Mouse (Mus musculus) bone marrow macrophage, adult 2 months (primary cell): ENCODE measurements around the gene Emilin3. TPM values are rescaled to one million over a fixed set of nuclear protein-coding genes. Genes with fewer than 3 reads are reported as not detected.

Experiments used
- H3K27ac ChIP-seq: 2 replicates; pipeline ENCODE4 v1.5.1; 2012; ENCODE audit warnings: low read depth, low read length; ENCODE audit not compliant: insufficient read depth
- H3K4me1 ChIP-seq: 2 replicates; pipeline ENCODE4 v1.6.1; 2012; ENCODE audit warnings: low read length; ENCODE audit not compliant: control insufficient read depth, insufficient read depth
- H3K4me3 ChIP-seq: 2 replicates; pipeline ENCODE4 v1.5.1; 2012; ENCODE audit warnings: mild to moderate bottlenecking, low read length, moderate library complexity; ENCODE audit not compliant: insufficient read depth
- CTCF ChIP-seq: IDR thresholded peaks from 2 replicates; pipeline ENCODE4 v1.5.1; 2012; ENCODE audit warnings: low read depth, mild to moderate bottlenecking, low read length, moderate library complexity
- POLR2A ChIP-seq: IDR thresholded peaks from 2 replicates; pipeline ENCODE4 v1.6.1; 2012; ENCODE audit warnings: mild to moderate bottlenecking, low read depth, low read length, borderline replicate concordance
- polyA plus RNA-seq: library from polyadenylated mRNA; stranded (reverse); fragments of >200 nt; gene quantifications from 2 replicates; pipeline ENCODE4 v1.2.4, GENCODE M21; 2012; ENCODE audit not compliant: missing spikeins, insufficient read depth, insufficient read length

Gene Emilin3
- polyA plus RNA-seq, 1 experiment: not detected

- TF ChIP-seq POLR2A: no peak
- no peak for TF ChIP-seq CTCF
- Histone ChIP-seq H3K4me3 (no peak overlapping the region), H3K27ac (no peak overlapping the region), H3K4me1 (no peaks in the 10 kb centered on the region)
Measured at GRCm38 (mm10) chr2:160881462-160882101, 30.5 kb downstream of the Emilin3 start.

GRCm38 (mm10) chr2:160880453-160881195 lies 31.5 kb downstream of the Emilin3 start, which contains the start of gene Lpin3:
Gene Lpin3, plus strand, starts transcription at chr2:160880670.
- Histone ChIP-seq H3K4me3 (no peak within 1 kb of the TSS), H3K4me1 (no peaks in the 10 kb centered on the region), H3K27ac (no peak within 1 kb of the TSS)
- no peak for TF ChIP-seq POLR2A
- TF ChIP-seq CTCF: no peak

- Histone ChIP-seq H3K27ac (no peak overlapping the region), H3K4me3 (no peak overlapping the region)
- TF ChIP-seq CTCF: no peak
- no peak for TF ChIP-seq POLR2A
Measured at GRCm38 (mm10) chr2:160876115-160876514, 36.0 kb downstream of the Emilin3 start.

GRCm38 (mm10) chr2:160874231-160874877 lies 37.8 kb downstream of the Emilin3 start:
- H3K4me1 ChIP-seq: peaks cover 6% of the 10 kb centered on the region
- TF ChIP-seq CTCF (no peak), POLR2A (no peak)
- no peak overlapping the region for H3K27ac ChIP-seq
- no peak overlapping the region for H3K4me3 ChIP-seq

More at GRCm38 (mm10) chr2:160876115-160876514, 36.0 kb downstream of the Emilin3 start:
- peaks cover 6% of the 10 kb centered on the region for H3K4me1 ChIP-seq

GRCm38 (mm10) chr2:160872890-160873382 lies 39.2 kb downstream of the Emilin3 start, which contains the start of gene Zhx3:
Gene Zhx3, minus strand, starts transcription at chr2:160872998.
- Histone ChIP-seq H3K27ac (peak within 1 kb of the TSS; percentile 66), H3K4me3 (peak within 1 kb of the TSS; percentile 94), H3K4me1 (peaks cover 6% of the 10 kb centered on the region)
- TF ChIP-seq POLR2A (peak; percentile 82; the same call in 1 of the 2 replicates), CTCF (no peak)

GRCm38 (mm10) chr2:160872395-160872794 lies 39.7 kb downstream of the Emilin3 start:
- TF ChIP-seq POLR2A: no peak
- TF ChIP-seq CTCF: no peak
- peaks cover 6% of the 10 kb centered on the region for H3K4me1 ChIP-seq
- peak overlapping the region; percentile 94 for H3K4me3 ChIP-seq
- peak overlapping the region; percentile 66 for H3K27ac ChIP-seq

- no peak for TF ChIP-seq CTCF
- no peak for TF ChIP-seq POLR2A
- peaks cover 6% of the 10 kb centered on the region for H3K4me1 ChIP-seq
- no peak overlapping the region for H3K27ac ChIP-seq
- H3K4me3 ChIP-seq: no peak overlapping the region
Measured at GRCm38 (mm10) chr2:160871310-160871709, 40.8 kb downstream of the Emilin3 start.

GRCm38 (mm10) chr2:160869446-160869845 lies 42.7 kb downstream of the Emilin3 start:
- Histone ChIP-seq H3K4me3 (no peak overlapping the region), H3K4me1 (peaks cover 6% of the 10 kb centered on the region), H3K27ac (no peak overlapping the region)
- TF ChIP-seq CTCF (no peak), POLR2A (no peak)

- no peak for TF ChIP-seq CTCF
- no peak for TF ChIP-seq POLR2A
- H3K4me3 ChIP-seq: no peak overlapping the region
- no peak overlapping the region for H3K27ac ChIP-seq
- peaks cover 10% of the 10 kb centered on the region for H3K4me1 ChIP-seq
Measured at GRCm38 (mm10) chr2:160865266-160865665, 46.9 kb downstream of the Emilin3 start.

GRCm38 (mm10) chr2:160864112-160864511 lies 48.0 kb downstream of the Emilin3 start:
- no peak overlapping the region for H3K4me3 ChIP-seq
- TF ChIP-seq CTCF (no peak), POLR2A (no peak)
- peaks cover 17% of the 10 kb centered on the region for H3K4me1 ChIP-seq

More at GRCm38 (mm10) chr2:160864112-160864511, 48.0 kb downstream of the Emilin3 start:
- H3K27ac ChIP-seq: no peak overlapping the region
